Mouse (Mus musculus) thymus, postnatal 14 days (tissue): ENCODE data around the gene Arcn1.

ENCODE experiments used
- DNase-seq: peaks from one replicate; pipeline ENCODE4 v3.0.0; 2021

Gene Arcn1

GRCm38 (mm10) chr9:44740663-44741192 is 26.9 kb downstream of the Arcn1 start:
- DNase-seq = no peak

GRCm38 (mm10) chr9:44737240-44737949 is 30.2 kb downstream of the Arcn1 start:
- DNase-seq = no peak

- no peak for DNase-seq
Observed at GRCm38 (mm10) chr9:44736301-44736700, 31.3 kb downstream of the Arcn1 start.

GRCm38 (mm10) chr9:44735886-44736285 is 31.8 kb downstream of the Arcn1 start:
- DNase-seq = no peak

GRCm38 (mm10) chr9:44734524-44735494 is 32.8 kb downstream of the Arcn1 start, which contains the start of gene Phldb1:
Phldb1 (minus strand) TSS chr9:44735198.
- peak; percentile 82 for DNase-seq

GRCm38 (mm10) chr9:44733671-44734523 is 33.7 kb downstream of the Arcn1 start:
- DNase-seq = peak; percentile 37

- DNase-seq = no peak
Observed at GRCm38 (mm10) chr9:44732921-44733530, 34.6 kb downstream of the Arcn1 start.

GRCm38 (mm10) chr9:44732130-44732549 is 35.5 kb downstream of the Arcn1 start:
- no peak for DNase-seq

GRCm38 (mm10) chr9:44727441-44727840 is 40.2 kb downstream of the Arcn1 start:
- no peak for DNase-seq

GRCm38 (mm10) chr9:44726431-44727146 is 41.1 kb downstream of the Arcn1 start:
- no peak for DNase-seq

- no peak for DNase-seq
Observed at GRCm38 (mm10) chr9:44724665-44725064, 43.0 kb downstream of the Arcn1 start.

GRCm38 (mm10) chr9:44724223-44724622 is 43.4 kb downstream of the Arcn1 start:
- no peak for DNase-seq

- peak; percentile 27 for DNase-seq
Observed at GRCm38 (mm10) chr9:44723521-44724041, 44.1 kb downstream of the Arcn1 start.

- no peak for DNase-seq
Observed at GRCm38 (mm10) chr9:44723008-44723407, 44.6 kb downstream of the Arcn1 start.

GRCm38 (mm10) chr9:44722575-44722974 is 45.1 kb downstream of the Arcn1 start:
- DNase-seq = no peak

- DNase-seq = no peak
Observed at GRCm38 (mm10) chr9:44721877-44722186, 45.8 kb downstream of the Arcn1 start.

GRCm38 (mm10) chr9:44721154-44721876 is 46.3 kb downstream of the Arcn1 start:
- DNase-seq = peak; percentile 53

- DNase-seq = no peak
Observed at GRCm38 (mm10) chr9:44720358-44721153, 47.1 kb downstream of the Arcn1 start.

GRCm38 (mm10) chr9:44719632-44720357 is 47.9 kb downstream of the Arcn1 start:
- no peak for DNase-seq
